Mouse (Mus musculus) layer of hippocampus, adult 2 months (tissue): ENCODE measurements around the gene Iqgap3. TPM values are rescaled to one million over a fixed set of nuclear protein-coding genes. Genes with fewer than 3 reads are reported as not detected.
A peak's percentile ranks its signal among the peaks of the same experiment; 100 is the strongest.

Experiments
- DNase-seq, 2 experiments: peaks; one replicate each; pipeline ENCODE4 v3.0.0; 2022; ENCODE audit warnings: low spot score in 2 of 2
- H3K27ac ChIP-seq: fragments of 200-600 bp; 2 replicates; pipeline ENCODE4 v1.8.1; 2022
- H3K4me3 ChIP-seq: fragments of 200-600 bp; 2 replicates; pipeline ENCODE4 v1.8.1; 2022; ENCODE audit warnings: mild to moderate bottlenecking
- CTCF ChIP-seq: fragments of 200-600 bp; conservative IDR thresholded peaks from 2 replicates; pipeline ENCODE4 v1.8.1; 2022; ENCODE audit warnings: antibody characterized with exemption, mild to moderate bottlenecking, moderate library complexity
- long read RNA-seq, 2 experiments: library from polyadenylated mRNA; stranded (forward); transcript quantifications; one replicate each; pipeline ENCODE4 v2.0.0; 2021; ENCODE audit warnings: borderline mapping rate in 2 of 2
- total RNA-seq, 2 experiments: library from RNA; stranded (reverse); gene quantifications; 2 replicates each; pipeline ENCODE4 v1.2.3; 2021

Iqgap3 gene
- under 1 TPM; 0.25 to 0.59 TPM for total RNA-seq
- long read RNA-seq, experiment 1: 0 reads
- long read RNA-seq, experiment 2: 0 reads

DNA sequence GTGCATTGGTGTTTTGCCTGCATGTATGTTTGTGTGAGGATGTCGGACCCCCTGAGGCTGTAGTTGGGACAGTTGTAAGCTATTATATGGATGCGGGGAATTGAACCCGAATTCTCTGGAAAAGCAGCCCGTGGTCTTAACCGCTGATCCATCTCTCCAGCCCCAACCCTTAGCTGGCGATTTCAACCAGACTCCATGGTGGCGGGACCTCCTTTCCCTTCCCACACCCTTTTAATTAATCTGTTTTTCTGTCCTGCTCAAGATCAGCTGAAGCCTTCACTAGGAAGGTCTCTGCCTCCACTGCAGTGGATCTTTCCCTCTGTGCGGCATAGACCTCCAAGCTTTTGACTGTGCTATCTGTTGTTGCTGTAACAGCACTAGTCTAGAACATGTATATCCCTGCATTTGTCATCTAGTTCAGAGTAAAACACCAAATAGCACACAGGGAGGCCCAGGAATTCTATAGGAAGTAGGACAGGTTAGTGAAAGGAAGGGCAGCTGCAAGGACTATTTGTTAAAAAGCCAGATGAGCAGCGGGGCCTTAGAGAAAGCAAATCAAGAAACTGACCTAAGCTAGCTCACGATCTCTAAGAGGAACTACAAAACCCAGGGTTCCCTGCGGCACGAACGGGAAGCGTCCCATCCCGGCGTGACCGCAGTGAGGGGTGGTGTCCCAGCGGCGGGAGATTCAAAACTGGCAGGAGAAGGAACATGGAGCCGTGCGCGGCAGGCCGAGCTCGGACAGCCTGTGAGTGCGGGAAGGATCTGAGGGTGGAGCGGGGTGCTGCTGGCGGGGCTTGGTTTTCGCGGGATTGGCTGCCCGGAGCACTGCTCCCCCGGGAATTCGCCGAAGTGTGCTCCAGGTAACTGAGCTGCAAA, at the start of gene Iqgap3:
Gene Iqgap3, plus strand, starts transcription at position 627 of the 879 bp plus-strand sequence.
- H3K4me3 ChIP-seq: peak within 1 kb of the TSS; percentile 43
- peak; percentile 57 for TF ChIP-seq CTCF
- peak; percentile 89 to 92 for DNase-seq
- H3K27ac ChIP-seq: peak within 1 kb of the TSS; percentile 76

DNA sequence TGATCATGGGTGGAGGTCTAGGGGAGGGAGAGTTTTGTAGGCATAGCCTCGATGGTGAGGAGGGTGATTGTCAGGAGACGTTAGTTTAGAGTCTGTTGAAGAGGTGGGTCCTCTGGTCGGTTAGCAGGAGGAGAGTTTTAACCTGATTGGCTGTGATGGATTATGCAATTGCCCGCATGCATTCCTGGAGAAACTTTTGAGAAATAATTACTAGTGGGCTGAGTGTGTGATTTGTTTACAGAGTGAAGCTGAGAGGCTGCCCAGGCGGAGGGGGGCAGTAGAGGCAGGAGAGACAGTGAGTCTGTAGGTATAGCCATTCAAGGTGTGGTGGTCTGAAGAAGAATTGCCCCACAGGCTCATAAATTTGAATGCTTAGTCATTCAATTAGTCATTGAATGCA, 48.3 kb upstream of the Iqgap3 start:
- Histone ChIP-seq H3K27ac (no peak overlapping the region), H3K4me3 (no peak overlapping the region)
- no peak for DNase-seq
- no peak for TF ChIP-seq CTCF

DNA sequence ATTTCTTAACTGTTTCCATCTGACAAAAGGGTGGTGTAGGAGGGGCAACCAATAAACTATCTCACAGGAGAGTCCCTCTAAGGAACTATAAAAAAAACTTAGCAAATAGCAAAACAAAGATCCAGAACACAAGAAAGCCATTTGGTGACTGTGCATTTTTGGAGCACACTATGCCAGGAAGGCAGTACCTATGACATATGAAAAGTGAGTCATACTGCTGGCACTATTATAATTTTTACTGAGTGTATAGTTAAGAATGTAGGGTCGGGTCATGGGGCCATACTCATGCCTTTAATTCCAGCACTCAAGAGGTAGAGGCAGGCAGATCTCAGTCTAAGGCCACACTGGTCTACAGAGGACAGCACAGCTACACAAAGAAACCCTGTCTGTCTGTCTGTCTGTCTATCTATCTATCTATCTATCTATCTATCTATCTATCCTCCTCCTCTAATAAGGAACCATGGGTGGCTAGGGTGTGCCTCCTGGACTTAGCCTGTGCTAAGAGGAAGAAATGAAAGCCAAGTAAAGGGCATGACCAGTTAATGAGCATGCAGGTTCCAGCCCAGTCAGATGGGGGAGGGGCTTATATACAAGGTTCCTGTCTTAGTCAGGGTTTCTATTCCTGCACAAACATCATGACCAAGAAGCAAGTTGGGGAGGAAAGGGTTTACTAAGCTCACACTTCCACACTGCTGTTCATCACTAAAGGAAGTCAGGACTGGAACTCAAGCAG, 46.0 kb upstream of the Iqgap3 start:
- no peak for TF ChIP-seq CTCF
- no peak for DNase-seq
- Histone ChIP-seq H3K27ac (no peak overlapping the region), H3K4me3 (no peak overlapping the region)

DNA sequence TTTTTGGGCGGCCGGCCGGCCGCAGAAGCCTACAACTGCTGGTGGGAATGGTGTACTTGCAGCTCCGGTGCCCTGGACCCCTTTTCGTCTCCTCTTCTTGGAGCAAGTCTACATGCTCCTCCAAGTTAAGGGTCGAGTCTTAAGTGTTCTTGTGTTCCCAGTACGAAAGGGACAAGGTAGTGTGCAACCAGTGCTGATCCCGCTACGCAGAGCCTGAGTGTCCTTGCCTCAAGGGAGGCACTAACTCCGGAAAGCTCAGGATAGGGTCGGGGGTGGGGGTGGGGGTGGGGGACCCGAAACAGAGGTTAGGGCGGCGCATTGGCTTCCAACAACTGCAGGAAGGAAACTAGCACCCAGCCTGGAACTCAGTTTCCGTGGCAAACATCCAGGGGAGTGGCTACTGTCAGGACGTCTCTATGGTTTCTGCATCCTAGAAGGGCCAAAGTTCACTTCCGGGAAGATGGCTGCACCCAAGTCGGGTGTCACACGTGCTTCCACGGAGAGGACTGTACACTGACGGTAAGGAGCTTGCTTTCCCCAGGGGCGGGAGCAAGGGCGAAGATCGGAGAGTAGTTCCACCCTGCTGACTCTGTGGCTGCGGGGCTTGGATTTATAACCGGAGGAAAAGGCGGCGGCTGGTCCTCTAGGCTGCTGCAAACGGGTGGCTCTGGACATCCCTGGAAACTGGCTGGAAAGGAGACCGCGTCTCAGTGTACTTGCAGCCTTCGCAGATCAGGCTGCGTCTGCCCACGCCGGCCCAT, 38.9 kb upstream of the Iqgap3 start, which contains the start of gene Gpatch4:
Gene Gpatch4, plus strand, starts transcription at position 448 of the 761 bp plus-strand sequence.
- H3K27ac ChIP-seq: peak within 1 kb of the TSS; percentile 74
- no peak for TF ChIP-seq CTCF
- H3K4me3 ChIP-seq: peak within 1 kb of the TSS; percentile 90
- DNase-seq: peak; percentile 89 to 93

DNA sequence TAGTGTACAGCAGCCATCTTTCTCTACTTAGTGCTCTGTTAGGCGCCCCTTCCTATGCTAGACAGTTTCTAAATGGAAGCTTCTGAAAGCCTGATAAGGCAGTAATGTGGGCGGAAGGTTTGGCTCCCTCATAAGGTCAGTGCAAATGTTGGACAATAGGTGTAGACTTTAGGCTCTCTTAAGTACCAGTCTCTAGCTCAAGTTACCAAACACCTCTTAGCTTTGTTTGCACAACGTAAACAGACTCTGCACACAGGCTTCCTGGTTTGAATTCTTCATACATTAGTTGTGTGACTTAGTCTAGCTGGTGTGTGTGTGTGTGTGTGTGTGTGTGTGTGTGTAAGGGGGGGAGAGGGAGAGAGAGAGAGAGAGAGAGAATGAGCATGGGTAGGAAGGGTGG, 32.2 kb upstream of the Iqgap3 start:
- TF ChIP-seq CTCF: no peak
- Histone ChIP-seq H3K27ac (no peak overlapping the region), H3K4me3 (no peak overlapping the region)
- no peak for DNase-seq

DNA sequence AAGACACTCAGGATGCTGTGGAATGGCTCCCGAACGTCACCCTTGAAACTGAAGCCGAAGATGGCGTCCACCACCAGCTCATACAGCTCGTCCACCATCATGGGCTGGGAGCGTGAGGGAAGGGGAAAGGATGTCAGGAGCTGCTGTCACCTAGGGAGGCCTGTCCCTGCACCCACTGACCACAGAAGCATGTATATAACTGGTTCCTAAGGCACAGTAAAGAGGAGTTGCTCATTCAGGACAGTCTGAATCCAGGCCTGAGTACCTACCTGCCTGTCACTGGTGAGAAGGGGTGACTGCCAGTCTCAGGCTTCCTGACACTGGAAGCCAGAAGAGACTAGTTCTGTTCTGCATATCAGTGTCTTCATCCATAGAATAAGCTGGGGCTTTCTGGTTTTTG, 24.7 kb upstream of the Iqgap3 start:
- no peak overlapping the region; the same call in 1 of the 2 replicates for H3K4me3 ChIP-seq
- no peak for TF ChIP-seq CTCF
- no peak overlapping the region for H3K27ac ChIP-seq
- no peak for DNase-seq

DNA sequence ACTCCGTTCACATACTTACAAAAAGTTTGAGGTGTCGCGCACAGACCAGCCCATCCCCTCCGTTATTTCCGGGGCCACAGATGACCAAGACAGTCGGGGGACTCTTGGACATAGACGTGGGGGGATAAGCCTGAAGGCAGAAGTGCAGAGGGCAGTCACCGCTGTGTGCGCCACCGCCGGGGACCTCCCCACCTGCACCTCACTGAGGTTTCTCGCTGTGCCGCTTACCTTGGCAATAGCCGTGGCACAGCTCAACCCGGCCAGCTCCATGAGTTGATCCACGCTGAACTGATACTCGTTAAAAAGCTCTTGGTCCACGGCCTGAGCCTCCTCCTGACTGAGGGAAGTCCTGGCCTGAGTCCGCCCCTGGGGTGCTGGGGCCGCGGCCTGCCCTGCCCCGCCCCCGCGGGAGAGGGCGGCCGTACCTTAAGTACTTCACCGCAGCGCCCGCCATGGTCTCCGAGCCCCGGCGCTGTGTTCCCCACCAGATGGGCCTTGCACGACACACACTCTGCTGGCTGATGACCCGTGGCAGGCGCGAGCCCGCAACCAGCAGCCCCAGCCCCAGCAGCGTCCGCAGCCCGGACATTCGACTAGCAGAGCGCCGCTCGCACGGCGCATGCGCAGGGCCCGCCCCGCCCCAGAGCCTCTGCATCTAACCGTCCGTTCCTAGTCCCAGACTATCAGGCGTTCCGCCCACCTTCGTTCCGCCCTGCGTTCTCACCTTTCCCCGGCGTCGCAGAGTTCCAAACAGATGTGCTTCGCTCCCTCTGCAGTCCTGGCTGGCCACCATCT, 23.7 kb upstream of the Iqgap3 start, which contains the start of gene Naxe:
Gene Naxe, minus strand, starts transcription at position 594 of the 795 bp plus-strand sequence.
- no peak for TF ChIP-seq CTCF
- DNase-seq: peak; percentile 81 to 86
- H3K27ac ChIP-seq: peak within 1 kb of the TSS; percentile 91
- H3K4me3 ChIP-seq: peak within 1 kb of the TSS; percentile 82

DNA sequence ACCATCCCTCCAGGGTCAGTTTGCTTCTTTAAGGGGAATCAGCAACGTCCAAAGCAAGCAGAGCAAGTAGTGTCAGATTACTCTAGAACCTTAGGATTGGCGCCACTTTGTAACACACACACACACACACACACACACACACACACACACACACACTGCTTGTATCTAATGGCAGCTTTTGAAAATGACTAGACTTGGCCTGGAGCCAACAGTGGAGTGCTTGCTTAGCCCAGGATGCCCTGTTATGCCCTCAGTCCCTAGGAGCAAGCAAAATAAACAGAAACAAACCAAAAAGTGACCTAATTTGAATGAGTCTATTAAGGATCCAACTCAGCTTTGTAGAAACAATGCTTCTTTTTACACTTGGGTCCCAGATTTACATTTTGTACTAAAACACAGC, 13.4 kb upstream of the Iqgap3 start:
- Histone ChIP-seq H3K27ac (no peak overlapping the region), H3K4me3 (no peak overlapping the region)
- no peak for TF ChIP-seq CTCF
- DNase-seq: no peak

DNA sequence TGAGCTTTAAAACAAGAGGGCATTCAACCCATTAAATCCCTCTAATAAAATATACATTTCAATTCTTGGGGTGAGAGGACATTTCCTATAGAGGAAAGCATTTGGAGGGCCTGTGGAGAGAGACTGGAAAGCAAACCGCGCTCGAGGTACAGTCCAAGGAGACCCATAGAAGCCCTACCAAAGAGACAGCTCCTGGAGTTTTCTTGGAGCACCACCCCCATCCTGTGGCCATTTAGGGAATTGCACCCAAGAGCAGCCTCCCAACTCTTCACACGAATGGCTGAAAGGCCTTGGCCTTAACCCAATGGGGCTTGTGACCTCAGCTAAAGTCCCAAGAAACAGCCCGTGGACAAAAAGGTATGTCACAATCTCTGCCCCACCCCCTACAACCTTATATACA, 10.0 kb upstream of the Iqgap3 start:
- peak; percentile 95 for TF ChIP-seq CTCF
- no peak overlapping the region for H3K27ac ChIP-seq
- peak; percentile 79 to 95 for DNase-seq
- H3K4me3 ChIP-seq: no peak overlapping the region

DNA sequence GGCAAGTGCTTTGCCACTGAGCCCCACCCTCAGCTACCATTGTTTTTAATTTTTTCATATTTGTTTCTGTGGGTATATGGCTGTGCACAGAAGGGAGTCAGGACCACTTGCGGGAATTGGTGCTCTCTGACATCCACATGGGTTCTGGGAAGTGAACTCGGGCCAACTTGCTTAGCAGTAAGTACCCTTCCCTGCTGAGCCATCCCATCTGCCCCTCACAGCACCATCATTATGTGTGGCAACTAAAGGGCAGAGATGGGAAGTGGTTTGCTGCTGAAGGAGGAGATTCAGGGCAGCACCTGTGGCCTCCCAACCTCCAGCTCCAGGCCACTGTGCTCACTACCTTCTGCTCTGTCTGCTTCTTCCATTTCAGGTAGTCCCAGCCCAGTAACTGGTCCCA, 8.1 kb upstream of the Iqgap3 start:
- no peak overlapping the region for H3K4me3 ChIP-seq
- DNase-seq: no peak
- no peak for TF ChIP-seq CTCF
- no peak overlapping the region for H3K27ac ChIP-seq

DNA sequence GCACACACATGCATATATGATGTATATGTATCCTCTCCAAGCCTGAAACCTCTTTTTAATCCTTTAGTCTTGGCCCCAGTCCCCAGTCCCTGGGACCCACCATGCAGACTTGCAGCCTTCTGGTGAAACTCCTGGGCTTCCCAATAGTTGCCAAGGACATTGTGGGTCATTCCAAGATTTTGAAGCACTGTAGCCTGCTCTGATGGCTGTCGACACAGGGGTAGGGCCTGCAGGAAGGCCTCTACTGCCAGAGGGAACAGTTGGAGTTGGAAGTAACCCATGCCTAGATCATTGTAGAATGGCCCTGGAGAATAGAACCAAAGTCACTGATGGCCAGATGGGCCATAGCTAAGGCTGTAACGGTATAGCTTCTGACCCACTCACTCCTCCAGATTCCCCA, 7.4 kb upstream of the Iqgap3 start:
- no peak for TF ChIP-seq CTCF
- H3K27ac ChIP-seq: no peak overlapping the region
- DNase-seq: no peak
- no peak overlapping the region for H3K4me3 ChIP-seq

DNA sequence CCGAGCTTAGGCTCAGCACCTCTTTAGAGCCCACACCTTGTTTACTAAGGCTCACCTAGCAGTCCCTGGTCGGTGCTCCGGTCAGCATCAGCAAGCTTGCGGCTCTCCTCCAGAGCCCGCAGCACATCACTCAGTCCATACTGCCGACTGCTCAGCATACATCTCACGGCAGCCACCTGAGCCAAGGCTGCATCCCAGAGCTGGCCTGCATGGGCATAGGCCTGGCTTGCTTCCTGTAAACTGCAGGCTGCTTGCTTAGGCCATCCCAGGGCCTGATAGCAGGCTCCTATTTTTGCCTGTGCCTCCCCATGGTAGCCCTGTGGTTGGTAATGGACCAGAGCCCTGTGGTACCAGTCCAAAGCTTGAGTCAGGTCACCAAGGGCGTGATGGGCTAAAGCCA, 7.0 kb upstream of the Iqgap3 start:
- DNase-seq: no peak
- Histone ChIP-seq H3K27ac (no peak overlapping the region), H3K4me3 (no peak overlapping the region)
- no peak for TF ChIP-seq CTCF
